Mouse (Mus musculus): ENCODE measurements around the gene Cacna2d1.

Cacna2d1 gene

DNA sequence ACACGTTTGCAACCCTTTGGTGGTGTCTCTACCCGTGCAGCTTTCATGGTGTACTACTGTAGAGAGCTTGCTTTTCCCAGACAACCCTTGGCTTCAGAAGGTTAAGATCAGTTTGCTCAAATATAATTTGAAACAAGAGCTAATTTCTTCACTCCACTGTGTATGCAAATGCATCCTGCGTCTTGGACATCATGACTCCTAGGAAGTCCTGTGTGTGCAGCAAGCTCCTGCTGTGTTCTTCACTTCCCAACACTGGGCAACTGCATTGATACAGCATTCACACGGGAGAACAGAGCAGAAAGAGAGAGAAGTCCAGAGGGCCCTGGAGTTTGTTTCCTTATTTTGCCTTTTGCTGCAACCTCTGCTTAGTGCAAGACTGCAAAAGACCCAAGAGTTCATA is 48.1 kb downstream of the Cacna2d1 start:
- DNase-seq (ENCODE audit: low read depth, low spot score) = no peak

- no peak for DNase-seq (ENCODE audit: low read depth, low spot score)
Measured at GRCm38 (mm10) chr5:15983354-15983753, 48.9 kb downstream of the Cacna2d1 start.

GRCm38 (mm10) chr5:15985228-15985858 is 50.9 kb downstream of the Cacna2d1 start:
- DNase-seq (ENCODE audit: low read depth, low spot score) = no peak

GRCm38 (mm10) chr5:15985901-15986300 is 51.4 kb downstream of the Cacna2d1 start:
- DNase-seq (ENCODE audit: low read depth, low spot score) = no peak

DNA sequence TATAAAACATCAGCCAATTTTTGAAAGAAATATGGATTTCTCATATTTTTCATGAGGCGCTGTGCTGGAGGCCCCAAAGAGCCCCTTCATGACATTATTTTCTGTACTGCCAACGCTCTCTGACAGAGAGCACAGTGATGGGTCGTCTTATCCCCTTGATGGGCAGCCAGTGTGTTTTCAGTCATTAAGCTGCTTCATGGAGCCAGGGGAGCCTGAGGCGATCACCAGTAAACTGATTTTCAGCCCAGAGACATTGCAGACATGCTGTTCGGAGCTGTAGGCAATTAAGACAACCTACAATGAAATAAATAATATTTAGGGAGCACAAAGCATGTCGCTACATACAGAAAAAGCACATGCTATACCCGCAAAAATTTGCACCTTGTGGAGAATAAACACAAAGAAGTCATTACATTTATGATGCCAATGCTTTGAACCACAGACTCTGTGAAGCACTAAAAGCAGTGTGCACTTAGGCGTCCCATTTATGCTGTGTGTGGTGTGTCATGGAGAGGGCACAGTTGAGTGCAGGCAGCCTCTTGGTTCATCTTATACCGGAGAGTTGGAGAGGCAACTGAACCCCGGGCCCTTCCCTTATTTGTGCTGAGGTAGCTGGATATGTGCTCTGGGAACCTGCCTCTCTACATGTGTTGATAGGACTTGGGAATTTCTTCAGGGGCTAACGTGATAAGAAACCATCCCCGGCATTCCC is 57.1 kb downstream of the Cacna2d1 start:
- no peak for DNase-seq (ENCODE audit: low read depth, low spot score)

- DNase-seq (ENCODE audit: low read depth, low spot score) = no peak
Measured at GRCm38 (mm10) chr5:15993252-15993944, 58.9 kb downstream of the Cacna2d1 start.

GRCm38 (mm10) chr5:15997190-15997589 is 62.7 kb downstream of the Cacna2d1 start:
- no peak for DNase-seq (ENCODE audit: low read depth, low spot score)

DNA sequence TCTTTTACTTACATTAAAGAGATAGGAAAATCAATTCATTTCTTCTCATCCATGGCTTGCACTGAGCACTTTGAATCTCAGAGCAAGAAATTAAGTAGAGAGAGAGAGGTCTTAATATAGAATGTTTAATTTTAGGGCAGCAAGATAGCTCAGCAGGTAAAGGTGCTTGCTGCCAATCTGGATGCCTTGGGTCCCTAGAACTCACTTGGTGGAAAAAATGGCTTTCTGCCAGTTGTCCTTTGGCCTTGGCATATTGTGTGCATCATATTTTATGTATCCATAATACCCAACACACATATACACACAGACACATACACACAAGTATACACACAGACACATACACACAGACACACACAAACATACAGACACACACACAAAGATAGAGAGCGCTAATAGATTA is 63.3 kb downstream of the Cacna2d1 start:
- DNase-seq (ENCODE audit: low read depth, low spot score) = no peak

GRCm38 (mm10) chr5:16000917-16001316 is 66.4 kb downstream of the Cacna2d1 start:
- no peak for DNase-seq (ENCODE audit: low read depth, low spot score)

GRCm38 (mm10) chr5:16002431-16003063 is 68.1 kb downstream of the Cacna2d1 start:
- DNase-seq (ENCODE audit: low read depth, low spot score) = no peak

GRCm38 (mm10) chr5:16004305-16004704 is 69.8 kb downstream of the Cacna2d1 start:
- DNase-seq (ENCODE audit: low read depth, low spot score) = no peak

DNA sequence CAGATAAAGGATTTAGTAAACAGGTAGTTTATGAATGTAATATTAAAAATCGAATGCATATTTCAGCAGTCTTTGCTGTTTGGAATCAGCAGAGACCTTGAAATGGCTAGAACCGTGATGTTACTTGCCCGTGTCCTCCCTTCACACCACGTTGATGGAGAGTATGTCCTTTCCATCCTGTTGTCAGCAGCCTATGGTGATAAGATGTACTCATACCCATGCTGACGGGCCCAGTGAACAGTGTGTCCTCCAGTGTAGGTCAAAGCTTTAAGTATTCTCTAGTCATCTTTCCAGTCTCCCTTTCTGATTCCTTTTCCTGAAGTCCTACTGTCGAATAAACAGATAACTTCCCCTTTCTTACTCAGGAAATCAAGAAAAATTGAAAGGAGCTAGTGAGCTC is 72.5 kb downstream of the Cacna2d1 start:
- DNase-seq (ENCODE audit: low read depth, low spot score) = no peak

DNA sequence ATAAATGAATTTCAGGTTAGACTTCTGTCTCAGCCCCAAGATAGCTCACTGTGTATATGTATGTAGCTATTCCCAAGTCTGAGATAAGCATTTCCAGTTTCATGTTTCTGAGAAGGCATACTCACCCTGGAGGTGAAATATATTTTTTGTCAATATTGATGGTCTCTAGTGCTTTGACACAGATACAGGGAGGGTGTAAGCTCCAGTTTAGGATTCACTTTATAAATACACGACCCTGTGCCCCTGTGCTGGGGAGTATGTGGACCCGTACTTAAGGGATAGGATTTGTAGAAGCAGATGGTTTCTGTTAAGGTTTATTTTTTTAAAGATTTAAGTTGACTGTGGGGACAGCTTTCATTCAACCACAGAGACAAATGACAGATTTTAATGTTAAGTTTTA is 79.2 kb downstream of the Cacna2d1 start:
- DNase-seq (ENCODE audit: low read depth, low spot score) = no peak

GRCm38 (mm10) chr5:16014392-16014791 is 79.9 kb downstream of the Cacna2d1 start:
- no peak for DNase-seq (ENCODE audit: low read depth, low spot score)

GRCm38 (mm10) chr5:16024626-16025417 is 90.3 kb downstream of the Cacna2d1 start:
- DNase-seq (ENCODE audit: low read depth, low spot score) = peak; percentile 29

GRCm38 (mm10) chr5:16028881-16029280 is 94.4 kb downstream of the Cacna2d1 start:
- no peak for DNase-seq (ENCODE audit: low read depth, low spot score)

- no peak for DNase-seq (ENCODE audit: low read depth, low spot score)
Measured at GRCm38 (mm10) chr5:16029481-16029880, 95.0 kb downstream of the Cacna2d1 start.

GRCm38 (mm10) chr5:16033569-16033968 is 99.1 kb downstream of the Cacna2d1 start:
- DNase-seq (ENCODE audit: low read depth, low spot score) = no peak

- no peak for DNase-seq (ENCODE audit: low read depth, low spot score)
Measured at GRCm38 (mm10) chr5:16035259-16035658, 100.8 kb downstream of the Cacna2d1 start.

DNA sequence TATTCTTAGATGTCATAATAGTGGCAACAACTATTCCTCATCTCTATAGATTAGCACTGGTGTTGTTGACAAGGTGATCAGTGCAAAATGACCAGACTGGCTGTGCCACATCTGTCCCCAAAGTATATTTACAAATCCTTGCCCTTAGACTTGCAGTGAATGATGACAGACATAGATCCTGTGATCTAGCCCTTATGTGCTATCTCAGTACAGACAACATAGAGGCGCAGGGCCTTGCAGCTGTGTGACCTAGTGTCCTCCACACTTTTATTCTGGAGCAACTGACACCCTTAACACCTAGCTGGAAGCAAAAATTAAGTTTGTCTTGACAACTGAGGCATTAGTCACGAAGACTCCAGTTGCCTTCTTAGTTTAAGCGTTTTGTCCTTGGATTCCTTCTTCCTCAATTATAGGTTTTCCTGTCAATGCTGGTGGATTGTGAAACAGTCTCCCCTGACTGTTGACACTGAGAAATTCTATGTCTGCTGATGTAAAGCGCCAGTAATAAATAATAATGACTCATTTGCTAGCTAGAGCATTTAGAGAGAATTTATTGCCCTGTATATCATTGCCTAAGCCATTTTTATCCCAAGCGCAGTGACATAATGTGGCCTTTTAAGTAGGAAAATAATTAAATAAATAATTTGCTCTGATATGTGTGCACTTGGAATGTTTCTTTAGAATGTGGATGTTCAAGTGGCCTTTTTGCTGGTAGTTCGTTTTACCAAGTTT is 110.8 kb downstream of the Cacna2d1 start:
- no peak for DNase-seq (ENCODE audit: low read depth, low spot score)
